Mouse (Mus musculus) limb, embryonic 10.5 days (tissue): ENCODE results near the gene Iqub. TPM values are rescaled to one million over a fixed set of nuclear protein-coding genes. Genes with fewer than 3 reads are reported as not detected.

Experiments used
- DNase-seq: peaks from one replicate; pipeline ENCODE4 v3.0.0-alpha.2; 2017; ENCODE audit warnings: low spot score
- H3K27ac ChIP-seq: fragments of 300-500 bp; sonication (generic); 2 replicates; pipeline ENCODE4 v1.5.1; 2016; ENCODE audit warnings: mild to moderate bottlenecking
- H3K27me3 ChIP-seq: fragments of 300-500 bp; sonication (generic); 2 replicates; pipeline ENCODE4 v1.6.1; 2016; ENCODE audit warnings: low read depth, mild to moderate bottlenecking; ENCODE audit not compliant: poor library complexity, severe bottlenecking
- H3K36me3 ChIP-seq: fragments of 300-500 bp; sonication (generic); 2 replicates; pipeline ENCODE4 v1.6.1; 2016; ENCODE audit warnings: mild to moderate bottlenecking, moderate library complexity
- H3K4me1 ChIP-seq: fragments of 300-500 bp; sonication (generic); 2 replicates; pipeline ENCODE4 v1.6.1; 2016
- H3K4me3 ChIP-seq: fragments of 300-500 bp; sonication (generic); 2 replicates; pipeline ENCODE4 v1.5.1; 2016; ENCODE audit warnings: mild to moderate bottlenecking, moderate library complexity
- H3K9me3 ChIP-seq: fragments of 300-500 bp; sonication (generic); replicated peaks from 2 replicates; pipeline ENCODE4 v1.6.1; 2016; ENCODE audit warnings: mild to moderate bottlenecking
- WGBS: fragments of 180-500 bp; shearing (Covaris S2); methylation state at CpG from one replicate; pipeline ENCODE4 v1.1.7; 2016; 5-methylcytosine and 5-hydroxymethylcytosine counted together
- polyA plus RNA-seq: library from polyadenylated mRNA; unstranded; fragments of >200 nt; fragmentation: Nextera tagmentation; extraction: Ambion mirVana; gene quantifications from 2 replicates; pipeline ENCODE4 v1.2.1, GENCODE M21; 2016

The Iqub gene
- polyA plus RNA-seq, 1 experiment from 2014 or later, result not detected

- WGBS, result 84% methylated on average over 22 of the region's 22 CpGs
These were observed 63.6 kb downstream of the Iqub start for GRCm38 (mm10) chr6:24451026-24451821.

GRCm38 (mm10) chr6:24450241-24450640 is 64.6 kb downstream of the Iqub start:
- no peak for DNase-seq
- Histone ChIP-seq H3K4me3 (no peak overlapping the region), H3K27me3 (no peaks in the 10 kb centered on the region), H3K27ac (no peak overlapping the region), H3K36me3 (no peaks in the 10 kb centered on the region), H3K9me3 (no peaks in the 10 kb centered on the region), H3K4me1 (no peaks in the 10 kb centered on the region)
- 91% methylated on average over 6 of the region's 6 CpGs for WGBS

More at GRCm38 (mm10) chr6:24451026-24451821, 63.6 kb downstream of the Iqub start:
- Histone ChIP-seq H3K4me1 (no peaks in the 10 kb centered on the region), H3K9me3 (no peaks in the 10 kb centered on the region), H3K27ac (no peak overlapping the region), H3K36me3 (no peaks in the 10 kb centered on the region), H3K27me3 (no peaks in the 10 kb centered on the region), H3K4me3 (no peak overlapping the region)
- no peak for DNase-seq

DNA sequence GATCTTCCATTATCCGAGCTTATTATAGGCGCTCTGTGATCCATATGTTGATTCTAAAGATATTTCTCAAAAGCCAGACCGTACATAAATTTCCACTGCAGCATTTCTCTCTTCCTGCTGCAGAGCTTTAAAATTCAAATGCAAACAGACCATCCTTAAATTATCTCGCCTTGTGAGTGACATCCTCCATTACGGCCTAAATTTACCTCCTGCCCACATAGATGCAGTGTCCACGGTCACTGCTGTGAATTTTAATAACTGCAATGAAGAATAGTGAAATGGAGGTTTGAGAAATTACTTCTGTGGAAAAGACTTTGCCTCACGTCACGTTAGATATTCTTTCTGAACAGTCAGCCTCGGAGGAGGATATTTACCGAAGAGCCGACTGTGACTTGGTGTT is 98.8 kb downstream of the Iqub start:
- no peaks in the 10 kb centered on the region for H3K36me3 ChIP-seq
- no peaks in the 10 kb centered on the region for H3K9me3 ChIP-seq
- H3K4me3 ChIP-seq, result no peak overlapping the region
- 95% methylated on average over 11 of the region's 11 CpGs for WGBS
- no peaks in the 10 kb centered on the region for H3K4me1 ChIP-seq
- H3K27ac ChIP-seq, result no peak overlapping the region
- DNase-seq, result no peak
- no peaks in the 10 kb centered on the region for H3K27me3 ChIP-seq

GRCm38 (mm10) chr6:24415500-24415899 is 99.4 kb downstream of the Iqub start:
- Histone ChIP-seq H3K36me3 (no peaks in the 10 kb centered on the region), H3K4me1 (no peaks in the 10 kb centered on the region), H3K27me3 (no peaks in the 10 kb centered on the region), H3K9me3 (no peaks in the 10 kb centered on the region), H3K27ac (no peak overlapping the region), H3K4me3 (no peak overlapping the region)
- 82% methylated on average over 1 of the region's 1 CpGs for WGBS
- no peak for DNase-seq

GRCm38 (mm10) chr6:24408573-24409427 is 106.1 kb downstream of the Iqub start:
- no peak for DNase-seq
- Histone ChIP-seq H3K9me3 (no peaks in the 10 kb centered on the region), H3K27ac (no peak overlapping the region), H3K27me3 (no peaks in the 10 kb centered on the region), H3K36me3 (no peaks in the 10 kb centered on the region), H3K4me1 (no peaks in the 10 kb centered on the region), H3K4me3 (no peak overlapping the region)
- WGBS, result 92% methylated on average over 11 of the region's 11 CpGs

GRCm38 (mm10) chr6:24407743-24408142 is 107.1 kb downstream of the Iqub start:
- Histone ChIP-seq H3K4me3 (no peak overlapping the region), H3K27me3 (no peaks in the 10 kb centered on the region), H3K9me3 (no peaks in the 10 kb centered on the region), H3K27ac (no peak overlapping the region), H3K4me1 (no peaks in the 10 kb centered on the region), H3K36me3 (no peaks in the 10 kb centered on the region)
- 76% methylated on average over 3 of the region's 3 CpGs for whole genome bisulfite sequencing
- no peak for DNase-seq

- Histone ChIP-seq H3K36me3 (no peaks in the 10 kb centered on the region), H3K4me3 (no peak overlapping the region), H3K4me1 (no peaks in the 10 kb centered on the region), H3K27me3 (no peaks in the 10 kb centered on the region), H3K27ac (no peak overlapping the region), H3K9me3 (no peaks in the 10 kb centered on the region)
- WGBS, result 90% methylated on average over 4 of the region's 4 CpGs
- DNase-seq, result no peak
These were observed 117.6 kb downstream of the Iqub start for GRCm38 (mm10) chr6:24397237-24397647.

Other genes with a start within 250 kb of the Iqub start
- 267 TPM in 2 replicates for gene Ndufa5, start 12.9 kb upstream of the Iqub start, polyA plus RNA-seq
- gene Asb15, start 13.1 kb upstream of the Iqub start, polyA plus RNA-seq, result not detected in 2 replicates
- gene Lmod2, start 82.7 kb upstream of the Iqub start, polyA plus RNA-seq, result 0.06 TPM in 1 of 2 replicates, not detected in the other
- 58.4 and 59.0 TPM in 2 replicates for gene Wasl, start 149.9 kb upstream of the Iqub start, polyA plus RNA-seq
- gene Hyal6, start 218.2 kb upstream of the Iqub start, polyA plus RNA-seq, result not detected in 2 replicates
- gene Hyal4, start 233.3 kb upstream of the Iqub start, polyA plus RNA-seq, result not detected in 2 replicates